Mouse (Mus musculus) layer of hippocampus, adult 9-11 months (tissue): ENCODE measurements around the gene Gm6482.
"Not testable (repeated sequence)": the region's sequence is repeated elsewhere in the genome, so short reads cannot be mapped to it uniquely, and the experiment has no call there.

Source experiments
- DNase-seq: peaks from one replicate; pipeline ENCODE4 v3.0.0; 2022

Gene Gm6482

GRCm38 (mm10) chr14:41408181-41408580 lies at the start of gene Gm6482:
Gm6482 (minus strand) TSS chr14:41408281.
- DNase-seq, result not testable (repeated sequence)

GRCm38 (mm10) chr14:41453418-41453817 lies 45.3 kb upstream of the Gm6482 start, which contains the start of gene Gm7954:
Gm7954 (minus strand) TSS chr14:41453518.
- not testable (repeated sequence) for DNase-seq

GRCm38 (mm10) chr14:41425393-41426075 lies 17.5 kb upstream of the Gm6482 start:
- DNase-seq, result not testable (repeated sequence)

- not testable (repeated sequence) for DNase-seq
Observed at GRCm38 (mm10) chr14:41424694-41425093, 16.6 kb upstream of the Gm6482 start.

DNA sequence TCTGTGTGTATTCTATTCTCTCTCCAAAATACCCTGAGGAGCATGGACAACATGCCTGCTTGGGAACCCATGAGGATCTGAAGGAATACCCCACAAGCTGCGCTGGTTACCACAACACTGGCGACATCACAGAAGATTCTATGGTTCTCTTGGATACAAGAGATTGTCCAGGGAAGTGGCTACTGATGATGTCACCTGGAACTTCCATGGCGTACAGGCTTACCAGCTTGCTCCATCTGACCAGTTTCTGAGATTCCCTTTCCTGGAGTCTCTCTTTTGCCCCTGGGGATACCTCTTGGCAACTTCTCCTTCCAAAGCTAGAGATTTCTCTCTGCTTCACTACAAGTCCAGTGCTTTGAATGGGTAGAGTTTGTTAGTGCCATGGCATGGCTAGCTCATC lies 21.8 kb downstream of the Gm6482 start, which contains the start of gene Gm7945:
Gene Gm7945 (minus strand): TSS at position 101 of the 400 bp plus-strand sequence.
- not testable (repeated sequence) for DNase-seq
